Mouse (Mus musculus) layer of hippocampus, postnatal 36 days (tissue): ENCODE results near the gene Xylt1. TPM values are rescaled to one million over a fixed set of nuclear protein-coding genes. Genes with fewer than 3 reads are reported as not detected.

Experiments
- DNase-seq, 2 experiments: peaks; one replicate each; pipeline ENCODE4 v3.0.0; 2022
- total RNA-seq, 2 experiments: library from RNA; stranded (reverse); gene quantifications; 2 replicates each; pipeline ENCODE4 v1.2.3; 2021

Xylt1 gene
- total RNA-seq, 2 experiments from 2014 or later, result 48.9 to 49.5 TPM

- DNase-seq, result no peak
These were observed 100.6 kb downstream of the Xylt1 start for GRCm38 (mm10) chr7:117481404-117481803.

GRCm38 (mm10) chr7:117482701-117483100 lies 101.9 kb downstream of the Xylt1 start:
- no peak for DNase-seq

GRCm38 (mm10) chr7:117484589-117484988 lies 103.8 kb downstream of the Xylt1 start:
- no peak for DNase-seq

- DNase-seq, result no peak
These were observed 104.3 kb downstream of the Xylt1 start for GRCm38 (mm10) chr7:117484989-117485536.

GRCm38 (mm10) chr7:117486425-117487172 lies 105.8 kb downstream of the Xylt1 start:
- no peak for DNase-seq

GRCm38 (mm10) chr7:117487173-117487490 lies 106.4 kb downstream of the Xylt1 start:
- no peak for DNase-seq

- no peak for DNase-seq
These were observed 109.2 kb downstream of the Xylt1 start for GRCm38 (mm10) chr7:117489973-117490372.

GRCm38 (mm10) chr7:117490500-117491205 lies 109.9 kb downstream of the Xylt1 start:
- no peak for DNase-seq

- no peak for DNase-seq
These were observed 110.7 kb downstream of the Xylt1 start for GRCm38 (mm10) chr7:117491495-117491894.

- DNase-seq, result no peak
These were observed 113.4 kb downstream of the Xylt1 start for GRCm38 (mm10) chr7:117494210-117494609.

GRCm38 (mm10) chr7:117494618-117495310 lies 114.0 kb downstream of the Xylt1 start:
- no peak for DNase-seq

- no peak for DNase-seq
These were observed 115.0 kb downstream of the Xylt1 start for GRCm38 (mm10) chr7:117495751-117496150.

GRCm38 (mm10) chr7:117498173-117498572 lies 117.4 kb downstream of the Xylt1 start:
- no peak for DNase-seq

GRCm38 (mm10) chr7:117501355-117502181 lies 120.8 kb downstream of the Xylt1 start:
- no peak for DNase-seq

GRCm38 (mm10) chr7:117502415-117502814 lies 121.6 kb downstream of the Xylt1 start:
- no peak for DNase-seq

GRCm38 (mm10) chr7:117503714-117504113 lies 122.9 kb downstream of the Xylt1 start:
- DNase-seq, result no peak

GRCm38 (mm10) chr7:117505791-117506190 lies 125.0 kb downstream of the Xylt1 start:
- no peak for DNase-seq

GRCm38 (mm10) chr7:117507351-117507750 lies 126.6 kb downstream of the Xylt1 start:
- DNase-seq, result no peak

- no peak for DNase-seq
These were observed 127.3 kb downstream of the Xylt1 start for GRCm38 (mm10) chr7:117508090-117508489.

- peak in 1 of 2 experiments; percentile 60 for DNase-seq
These were observed 129.3 kb downstream of the Xylt1 start for GRCm38 (mm10) chr7:117510113-117510512.

- no peak for DNase-seq
These were observed 131.5 kb downstream of the Xylt1 start for GRCm38 (mm10) chr7:117512301-117512700.

- no peak for DNase-seq
These were observed 135.0 kb downstream of the Xylt1 start for GRCm38 (mm10) chr7:117515794-117516193.
